ENCODE assay signal across 17 mouse cellular contexts in the genomic region with DNA sequence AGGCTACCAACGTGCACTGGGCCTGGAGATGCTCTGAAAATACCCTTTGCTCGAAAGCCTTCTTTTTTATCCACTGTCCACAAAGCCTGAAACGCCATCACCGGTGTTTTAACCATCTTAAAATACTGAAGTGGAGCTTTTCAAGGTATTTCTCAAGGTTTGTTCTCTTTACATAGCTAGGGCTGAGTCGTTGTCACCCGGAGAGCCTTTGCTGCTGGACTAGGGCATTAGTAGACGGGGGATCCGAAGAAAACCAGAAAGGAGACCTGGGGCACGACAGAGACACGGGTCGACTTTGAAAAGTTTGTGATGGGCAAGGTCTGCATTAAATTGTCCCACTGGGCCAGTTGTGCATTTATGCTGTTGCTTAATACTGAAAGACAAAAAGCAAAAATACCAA. TPM values are rescaled to one million over a fixed set of nuclear protein-coding genes. Genes with fewer than 3 reads are reported as not detected.
"Had no signal": no experiment of that assay in that cellular context is flagged by ENCODE, and none has a peak within 500 bp of the region (broad histone marks: within the 10 kb centered on the region; RNA-seq: fewer than 3 reads in every experiment).

No protein-coding gene starts in this region.

- H3K4me1 ChIP-seq: neural tube, embryonic 13.5 days; neural tube, embryonic 15.5 days; stomach, embryonic 15.5 days had no signal

- H3K27ac ChIP-seq: neural tube, embryonic 13.5 days; neural tube, embryonic 15.5 days; stomach, embryonic 15.5 days; stomach, postnatal 0 days had no signal

- H3K27me3 ChIP-seq: neural tube, embryonic 13.5 days; stomach, embryonic 15.5 days had no signal

- H3K4me3 ChIP-seq: neural tube, embryonic 13.5 days; neural tube, embryonic 15.5 days; stomach, embryonic 15.5 days had no signal

- H3K9me3 ChIP-seq: neural tube, embryonic 15.5 days; stomach, embryonic 15.5 days had no signal

- DNase-seq: retina, postnatal 1 day; right cerebral cortex, adult 18-20 months; right cerebral cortex, postnatal 14 days; right cerebral cortex, postnatal 25 days; right cerebral cortex, postnatal 4 days; spleen, adult 18-20 months; thymus, adult 18-20 months; thymus, adult 2 months; thymus, postnatal 14 days; thymus, postnatal 25 days; thymus, postnatal 36 days; thymus, postnatal 4 days had no signal

- H3K36me3 ChIP-seq: neural tube, embryonic 13.5 days; neural tube, embryonic 15.5 days; stomach, embryonic 15.5 days had no signal

RNA-seq across cellular contexts. Expression of gene Mmp2, which starts 27.7 kb away (rescaled TPM):
- total RNA-seq: neutrophil, adult 5-6 weeks had no signal
